Mouse (Mus musculus) erythroid progenitor cell, adult 5-6 weeks (primary cell): ENCODE data around the gene Krt39. TPM values are rescaled to one million over a fixed set of nuclear protein-coding genes. Genes with fewer than 3 reads are reported as not detected.

Experiments
- ATAC-seq: replicated peaks from 2 replicates; pipeline ENCODE4 v1.8.0; 2016; ENCODE audit warnings: moderate number of reproducible peaks, mild to moderate bottlenecking, moderate TSS enrichment, inconsistent platforms; ENCODE audit not compliant: poor library complexity, low FRiP score, severe bottlenecking
- total RNA-seq, 2 experiments: library from RNA; stranded (forward) in 1 of 2; stranded (reverse) in 1 of 2; fragments of 150-400 nt in 1 of 2; fragments of 186-747, 209-891 nt in 1 of 2; gene quantifications; 2 replicates each; pipeline versions ENCODE4 v1.2.3 to v1.2.4; 2015 to 2017; ENCODE audit warnings: low replicate concordance in 2 of 2

Gene Krt39
- total RNA-seq, 2 experiments from 2014 or later: not detected

GRCm38 (mm10) chr11:99473433-99473832 is 47.7 kb downstream of the Krt39 start:
- ATAC-seq: no peak

- ATAC-seq: no peak
These were observed 48.7 kb downstream of the Krt39 start for GRCm38 (mm10) chr11:99472405-99472804.

- ATAC-seq: no peak
These were observed 49.2 kb downstream of the Krt39 start for GRCm38 (mm10) chr11:99471946-99472345.

GRCm38 (mm10) chr11:99469228-99469627 is 51.9 kb downstream of the Krt39 start:
- no peak for ATAC-seq

- no peak for ATAC-seq
These were observed 52.6 kb downstream of the Krt39 start for GRCm38 (mm10) chr11:99468566-99468965.

- ATAC-seq: no peak
These were observed 54.8 kb downstream of the Krt39 start for GRCm38 (mm10) chr11:99466316-99466715.

- ATAC-seq: no peak
These were observed 56.3 kb downstream of the Krt39 start for GRCm38 (mm10) chr11:99464836-99465235.

Other genes starting within 250 kb of the Krt39 start
- gene Krt24, start 236.1 kb downstream of the Krt39 start, total RNA-seq (2015; ENCODE audit: low replicate concordance): not detected in 2 replicates
- gene Krt24, start 236.1 kb downstream of the Krt39 start, total RNA-seq (2017; ENCODE audit: low replicate concordance): not detected in 2 replicates
- not detected in 2 replicates for gene Krt25, start 198.4 kb downstream of the Krt39 start, total RNA-seq (2015; ENCODE audit: low replicate concordance)
- not detected in 2 replicates for gene Krt25, start 198.4 kb downstream of the Krt39 start, total RNA-seq (2017; ENCODE audit: low replicate concordance)
- gene Krt26, start 183.4 kb downstream of the Krt39 start, total RNA-seq (2015; ENCODE audit: low replicate concordance): not detected in 2 replicates
- gene Krt26, start 183.4 kb downstream of the Krt39 start, total RNA-seq (2017; ENCODE audit: low replicate concordance): 0.68 TPM in 1 of 2 replicates, not detected in the other
- gene Krt27, start 170.2 kb downstream of the Krt39 start, total RNA-seq (2015; ENCODE audit: low replicate concordance): not detected in 2 replicates
- gene Krt27, start 170.2 kb downstream of the Krt39 start, total RNA-seq (2017; ENCODE audit: low replicate concordance): not detected in 2 replicates
- gene Krt28, start 146.4 kb downstream of the Krt39 start, total RNA-seq (2015; ENCODE audit: low replicate concordance): not detected in 2 replicates
- gene Krt28, start 146.4 kb downstream of the Krt39 start, total RNA-seq (2017; ENCODE audit: low replicate concordance): not detected in 2 replicates
- not detected in 2 replicates for gene Krt10, start 132.0 kb downstream of the Krt39 start, total RNA-seq (2015; ENCODE audit: low replicate concordance)
- gene Krt10, start 132.0 kb downstream of the Krt39 start, total RNA-seq (2017; ENCODE audit: low replicate concordance): 5.9 TPM in 1 of 2 replicates, not detected in the other
- gene Krt12, start 99.1 kb downstream of the Krt39 start, total RNA-seq (2015; ENCODE audit: low replicate concordance): not detected in 2 replicates
- gene Krt12, start 99.1 kb downstream of the Krt39 start, total RNA-seq (2017; ENCODE audit: low replicate concordance): not detected in 2 replicates
- not detected in 2 replicates for gene Krt20, start 83.2 kb downstream of the Krt39 start, total RNA-seq (2015; ENCODE audit: low replicate concordance)
- gene Krt20, start 83.2 kb downstream of the Krt39 start, total RNA-seq (2017; ENCODE audit: low replicate concordance): not detected in 2 replicates
- not detected in 2 replicates for gene Krt23, start 28.2 kb downstream of the Krt39 start, total RNA-seq (2015; ENCODE audit: low replicate concordance)
- not detected in 2 replicates for gene Krt23, start 28.2 kb downstream of the Krt39 start, total RNA-seq (2017; ENCODE audit: low replicate concordance)
- gene Krt40, start 21.8 kb upstream of the Krt39 start, total RNA-seq (2015; ENCODE audit: low replicate concordance): not detected in 2 replicates
- not detected in 2 replicates for gene Krt40, start 21.8 kb upstream of the Krt39 start, total RNA-seq (2017; ENCODE audit: low replicate concordance)
- not detected in 2 replicates for gene Krtap3-3, start 29.5 kb upstream of the Krt39 start, total RNA-seq (2015; ENCODE audit: low replicate concordance)
- gene Krtap3-3, start 29.5 kb upstream of the Krt39 start, total RNA-seq (2017; ENCODE audit: low replicate concordance): not detected in 2 replicates
- gene Krtap3-2, start 35.5 kb upstream of the Krt39 start, total RNA-seq (2015; ENCODE audit: low replicate concordance): not detected in 2 replicates
- not detected in 2 replicates for gene Krtap3-2, start 35.5 kb upstream of the Krt39 start, total RNA-seq (2017; ENCODE audit: low replicate concordance)
- gene Gm11939, start 38.1 kb upstream of the Krt39 start, total RNA-seq (2015; ENCODE audit: low replicate concordance): not detected in 2 replicates
- not detected in 2 replicates for gene Gm11939, start 38.1 kb upstream of the Krt39 start, total RNA-seq (2017; ENCODE audit: low replicate concordance)
- not detected in 2 replicates for gene Krtap3-1, start 45.3 kb upstream of the Krt39 start, total RNA-seq (2015; ENCODE audit: low replicate concordance)
- gene Krtap3-1, start 45.3 kb upstream of the Krt39 start, total RNA-seq (2017; ENCODE audit: low replicate concordance): not detected in 2 replicates
- gene Krtap1-5, start 59.7 kb upstream of the Krt39 start, total RNA-seq (2015; ENCODE audit: low replicate concordance): not detected in 2 replicates
- gene Krtap1-5, start 59.7 kb upstream of the Krt39 start, total RNA-seq (2017; ENCODE audit: low replicate concordance): not detected in 2 replicates
- gene Krtap1-4, start 62.3 kb upstream of the Krt39 start, total RNA-seq (2015; ENCODE audit: low replicate concordance): not detected in 2 replicates
- not detected in 2 replicates for gene Krtap1-4, start 62.3 kb upstream of the Krt39 start, total RNA-seq (2017; ENCODE audit: low replicate concordance)
- not detected in 2 replicates for gene Krtap1-3, start 70.0 kb upstream of the Krt39 start, total RNA-seq (2015; ENCODE audit: low replicate concordance)
- not detected in 2 replicates for gene Krtap1-3, start 70.0 kb upstream of the Krt39 start, total RNA-seq (2017; ENCODE audit: low replicate concordance)
- not detected in 2 replicates for gene Krtap9-3, start 76.8 kb upstream of the Krt39 start, total RNA-seq (2015; ENCODE audit: low replicate concordance)
- gene Krtap9-3, start 76.8 kb upstream of the Krt39 start, total RNA-seq (2017; ENCODE audit: low replicate concordance): not detected in 2 replicates
- not detected in 2 replicates for gene Gm11938, start 82.0 kb upstream of the Krt39 start, total RNA-seq (2015; ENCODE audit: low replicate concordance)
- gene Gm11938, start 82.0 kb upstream of the Krt39 start, total RNA-seq (2017; ENCODE audit: low replicate concordance): not detected in 2 replicates
- gene Gm11937, start 88.9 kb upstream of the Krt39 start, total RNA-seq (2015; ENCODE audit: low replicate concordance): not detected in 2 replicates
- not detected in 2 replicates for gene Gm11937, start 88.9 kb upstream of the Krt39 start, total RNA-seq (2017; ENCODE audit: low replicate concordance)
- gene Krtap2-4, start 93.5 kb upstream of the Krt39 start, total RNA-seq (2015; ENCODE audit: low replicate concordance): not detected in 2 replicates
- gene Krtap2-4, start 93.5 kb upstream of the Krt39 start, total RNA-seq (2017; ENCODE audit: low replicate concordance): not detected in 2 replicates
- not detected in 2 replicates for gene Gm11562, start 99.1 kb upstream of the Krt39 start, total RNA-seq (2015; ENCODE audit: low replicate concordance)
- not detected in 2 replicates for gene Gm11562, start 99.1 kb upstream of the Krt39 start, total RNA-seq (2017; ENCODE audit: low replicate concordance)
- gene Krtap4-1, start 106.9 kb upstream of the Krt39 start, total RNA-seq (2015; ENCODE audit: low replicate concordance): not detected in 2 replicates
- gene Krtap4-1, start 106.9 kb upstream of the Krt39 start, total RNA-seq (2017; ENCODE audit: low replicate concordance): not detected in 2 replicates
- gene Krtap4-2, start 113.7 kb upstream of the Krt39 start, total RNA-seq (2015; ENCODE audit: low replicate concordance): not detected in 2 replicates
- gene Krtap4-2, start 113.7 kb upstream of the Krt39 start, total RNA-seq (2017; ENCODE audit: low replicate concordance): not detected in 2 replicates
- gene Krtap4-7, start 122.8 kb upstream of the Krt39 start, total RNA-seq (2015; ENCODE audit: low replicate concordance): not detected in 2 replicates
- not detected in 2 replicates for gene Krtap4-7, start 122.8 kb upstream of the Krt39 start, total RNA-seq (2017; ENCODE audit: low replicate concordance)
- gene Gm11555, start 128.9 kb upstream of the Krt39 start, total RNA-seq (2015; ENCODE audit: low replicate concordance): not detected in 2 replicates
- gene Gm11555, start 128.9 kb upstream of the Krt39 start, total RNA-seq (2017; ENCODE audit: low replicate concordance): not detected in 2 replicates
- gene Gm11563, start 137.6 kb upstream of the Krt39 start, total RNA-seq (2015; ENCODE audit: low replicate concordance): not detected in 2 replicates
- gene Gm11563, start 137.6 kb upstream of the Krt39 start, total RNA-seq (2017; ENCODE audit: low replicate concordance): not detected in 2 replicates
- not detected in 2 replicates for gene Krtap4-6, start 144.6 kb upstream of the Krt39 start, total RNA-seq (2015; ENCODE audit: low replicate concordance)
- not detected in 2 replicates for gene Krtap4-6, start 144.6 kb upstream of the Krt39 start, total RNA-seq (2017; ENCODE audit: low replicate concordance)
- not detected in 2 replicates for gene Gm14190, start 169.4 kb upstream of the Krt39 start, total RNA-seq (2015; ENCODE audit: low replicate concordance)
- gene Gm14190, start 169.4 kb upstream of the Krt39 start, total RNA-seq (2017; ENCODE audit: low replicate concordance): not detected in 2 replicates
- not detected in 2 replicates for gene Gm14180, start 213.0 kb upstream of the Krt39 start, total RNA-seq (2015; ENCODE audit: low replicate concordance)
- gene Gm14180, start 213.0 kb upstream of the Krt39 start, total RNA-seq (2017; ENCODE audit: low replicate concordance): not detected in 2 replicates